Mouse (Mus musculus): ENCODE results near the gene Defb20. TPM values are rescaled to one million over a fixed set of nuclear protein-coding genes. Genes with fewer than 3 reads are reported as not detected.
"Not testable (repeated sequence)": the region's sequence is repeated elsewhere in the genome, so short reads cannot be mapped to it uniquely, and the experiment has no call there.

The Defb20 gene
- not detected in 2 replicates for polyA plus RNA-seq (2015; fragmentation: Nextera tagmentation; extraction: Ambion mirVana)

DNA sequence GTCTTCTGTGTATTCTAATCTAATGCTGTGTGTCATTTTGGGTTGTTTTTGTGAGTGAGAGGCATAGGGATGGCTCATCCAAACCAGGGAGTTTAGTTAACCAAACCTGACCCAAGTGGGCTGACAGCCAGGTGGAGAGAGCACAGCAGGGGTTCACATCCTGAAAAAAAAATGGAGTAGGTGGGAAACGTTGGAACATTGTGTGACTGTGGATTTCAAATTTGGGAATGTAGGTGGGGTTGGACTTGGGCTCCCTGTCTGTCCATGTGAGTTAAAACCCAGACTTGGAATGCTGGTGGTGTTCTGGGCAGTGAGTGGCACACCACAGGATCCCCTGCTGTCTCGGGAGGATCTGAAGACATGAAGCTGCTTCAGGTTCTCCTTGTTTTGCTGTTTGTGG is at the start of gene Defb20:
Gene Defb20 (plus strand): TSS at position 301 of the 400 bp plus-strand sequence.
- WGBS = 55% methylated on average over 2 of the region's 2 CpGs
- Histone ChIP-seq H3K4me3 (replicated peaks; ENCODE audit: low read length) (no peak within 1 kb of the TSS), H3K4me1 (replicated peaks; ENCODE audit: control insufficient read depth, insufficient read depth, low read length) (no peaks in the 10 kb centered on the region), H3K27ac (ENCODE audit: low read length) (no peak within 1 kb of the TSS), H3K27me3 (replicated peaks; ENCODE audit: control insufficient read depth, insufficient read depth, low read length) (no peaks in the 10 kb centered on the region), H3K4me2 (ENCODE audit: low read length) (no peak within 1 kb of the TSS), H3K9me3 (ENCODE audit: control insufficient read depth, low read length) (no peaks in the 10 kb centered on the region), H3K36me3 (ENCODE audit: control insufficient read depth, insufficient read depth) (no peaks in the 10 kb centered on the region), H3K9ac (replicated peaks; ENCODE audit: low read depth, low read length) (no peak within 1 kb of the TSS)
- ATAC-seq = no peak

DNA sequence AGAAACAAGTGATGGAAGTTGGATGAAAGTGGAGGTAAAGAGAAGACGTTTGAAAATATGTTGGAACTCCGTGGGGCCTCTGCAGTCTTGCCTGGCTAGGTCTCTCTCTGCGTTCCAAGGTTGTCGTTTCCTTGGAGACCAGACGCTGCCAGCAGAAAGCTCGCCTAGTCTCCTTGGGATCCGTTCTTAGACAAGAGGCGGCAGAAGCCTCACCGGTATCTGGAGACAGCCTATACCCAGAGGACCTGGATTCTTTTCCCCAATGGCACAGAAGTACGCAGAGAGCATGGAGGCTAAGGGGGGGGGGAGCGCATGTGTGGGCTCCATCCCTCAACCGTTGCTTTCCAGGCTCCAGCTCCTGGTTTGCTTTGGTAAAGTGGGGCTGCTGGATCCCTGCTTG is 49.4 kb upstream of the Defb20 start:
- Histone ChIP-seq H3K4me3 (replicated peaks; ENCODE audit: low read length) (0 out of 2 replicates have a peak overlapping the region, but pooled peaks have one; percentile 4), H3K4me1 (replicated peaks; ENCODE audit: control insufficient read depth, insufficient read depth, low read length) (peaks cover 10% of the 10 kb centered on the region), H3K9ac (replicated peaks; ENCODE audit: low read depth, low read length) (peak overlapping the region; percentile 15; the same call in 1 of the 2 replicates), H3K27me3 (replicated peaks; ENCODE audit: control insufficient read depth, insufficient read depth, low read length) (no peaks in the 10 kb centered on the region), H3K36me3 (ENCODE audit: control insufficient read depth, insufficient read depth) (no peaks in the 10 kb centered on the region), H3K27ac (ENCODE audit: low read length) (no peak overlapping the region), H3K4me2 (ENCODE audit: low read length) (peak overlapping the region; percentile 39), H3K9me3 (ENCODE audit: control insufficient read depth, low read length) (0 out of 2 replicates have a peak, but pooled peaks cover 2% of the 10 kb centered on the region)
- ATAC-seq = peak; percentile 75
- 7% methylated on average over 12 of the region's 12 CpGs for WGBS

DNA sequence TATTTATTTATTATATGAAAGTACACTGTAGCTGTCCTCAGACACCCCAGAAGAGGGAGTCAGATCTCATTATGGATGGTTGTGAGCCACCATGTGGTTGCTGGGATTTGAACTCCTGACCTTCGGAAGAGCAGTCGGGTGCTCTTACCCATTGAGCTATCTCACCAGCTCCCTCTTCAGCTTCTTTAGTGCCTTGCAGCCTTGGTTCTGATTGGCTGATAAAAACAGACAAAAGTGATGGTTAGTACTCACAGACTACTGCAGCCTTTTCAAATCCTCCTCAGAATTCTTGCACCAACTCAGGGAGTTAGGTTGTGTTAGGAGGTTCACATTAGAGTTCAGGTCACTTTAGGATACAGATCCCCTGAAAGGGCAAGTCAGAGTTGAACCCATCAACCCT is 48.4 kb upstream of the Defb20 start:
- not testable (repeated sequence) for H3K27ac ChIP-seq (ENCODE audit: low read length); ATAC-seq; H3K4me3 ChIP-seq (replicated peaks; ENCODE audit: low read length); H3K9ac ChIP-seq (replicated peaks; ENCODE audit: low read depth, low read length); H3K4me2 ChIP-seq (ENCODE audit: low read length); H3K4me1 ChIP-seq (replicated peaks; ENCODE audit: control insufficient read depth, insufficient read depth, low read length); H3K9me3 ChIP-seq (ENCODE audit: control insufficient read depth, low read length); H3K27me3 ChIP-seq (replicated peaks; ENCODE audit: control insufficient read depth, insufficient read depth, low read length); H3K36me3 ChIP-seq (ENCODE audit: control insufficient read depth, insufficient read depth)
- WGBS = 82% methylated on average over 2 of the region's 2 CpGs

DNA sequence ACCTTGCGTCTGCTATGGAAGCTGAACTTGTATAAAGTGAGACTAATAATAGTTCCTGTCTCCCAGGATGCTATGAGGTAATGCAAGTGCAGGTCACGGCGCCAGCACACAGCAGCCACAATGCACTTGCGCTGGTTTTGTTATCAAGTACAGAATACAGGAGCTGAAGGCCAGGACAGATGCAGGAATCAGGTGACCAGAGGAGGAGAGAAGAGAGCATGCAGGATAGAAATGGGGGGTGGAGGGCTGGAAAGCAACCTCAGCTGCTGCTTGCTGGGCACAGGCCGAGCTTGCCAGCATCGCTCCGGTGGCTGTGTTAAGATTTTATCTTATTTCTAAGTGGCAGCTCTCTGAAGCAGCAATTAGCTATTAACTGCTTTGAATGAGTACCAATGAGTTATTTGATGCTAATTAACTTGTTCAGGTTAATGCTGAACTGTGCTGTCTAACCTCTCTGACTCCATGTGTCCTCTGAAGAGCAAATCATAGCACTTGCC is 40.4 kb upstream of the Defb20 start:
- Histone ChIP-seq H3K4me3 (replicated peaks; ENCODE audit: low read length) (no peak overlapping the region), H3K9me3 (ENCODE audit: control insufficient read depth, low read length) (no peaks in the 10 kb centered on the region), H3K27me3 (replicated peaks; ENCODE audit: control insufficient read depth, insufficient read depth, low read length) (no peaks in the 10 kb centered on the region), H3K4me1 (replicated peaks; ENCODE audit: control insufficient read depth, insufficient read depth, low read length) (peaks cover 6% of the 10 kb centered on the region; the same call in 1 of the 2 replicates), H3K9ac (replicated peaks; ENCODE audit: low read depth, low read length) (no peak overlapping the region), H3K27ac (ENCODE audit: low read length) (no peak overlapping the region), H3K36me3 (ENCODE audit: control insufficient read depth, insufficient read depth) (no peaks in the 10 kb centered on the region), H3K4me2 (ENCODE audit: low read length) (no peak overlapping the region)
- no peak for ATAC-seq
- WGBS = 56% methylated on average over 7 of the region's 7 CpGs

DNA sequence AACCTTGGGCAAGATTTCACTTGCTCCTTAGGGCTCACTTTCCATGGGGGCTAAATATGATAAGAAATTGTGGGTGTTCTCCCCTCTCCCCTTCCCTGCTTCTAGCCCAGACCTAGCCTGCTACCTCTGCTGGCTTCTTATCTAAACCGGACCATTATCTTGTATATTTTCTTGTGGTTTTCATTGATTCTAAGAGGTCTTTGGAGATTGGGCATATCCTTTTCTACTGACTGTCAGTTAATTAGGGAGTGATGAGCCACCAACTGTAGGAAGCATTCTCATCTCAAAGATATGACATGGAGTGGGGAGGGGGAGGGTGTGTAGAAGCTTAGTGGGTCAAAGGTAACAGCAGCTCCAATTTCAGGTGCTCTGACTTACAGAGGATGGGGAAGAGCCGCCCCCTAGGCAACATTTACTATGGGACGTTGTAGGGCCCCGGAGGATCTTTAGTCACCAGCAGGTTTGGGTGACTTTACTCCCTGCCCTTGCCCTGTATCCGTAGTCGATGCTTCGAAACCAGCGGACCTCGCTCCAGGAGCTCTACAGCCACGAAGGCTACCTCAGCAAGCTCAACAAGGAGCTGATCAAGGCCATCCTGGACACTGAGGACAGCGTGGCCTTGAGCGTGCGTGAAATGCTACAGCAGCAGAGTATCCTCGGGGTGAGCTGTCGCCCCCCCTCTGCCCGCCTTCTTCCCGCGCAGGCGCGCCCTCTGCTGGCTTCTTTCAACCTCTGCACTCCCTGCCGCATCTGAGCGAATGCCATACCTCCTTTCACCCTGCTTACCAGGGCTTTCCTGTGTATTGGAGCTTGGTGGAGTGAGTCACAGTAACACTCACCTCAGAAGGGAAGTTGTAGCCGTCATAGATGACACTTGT is 39.6 kb upstream of the Defb20 start:
- H3K9ac ChIP-seq (replicated peaks; ENCODE audit: low read depth, low read length) = peak overlapping the region; percentile 53
- H3K9me3 ChIP-seq (ENCODE audit: control insufficient read depth, low read length) = no peaks in the 10 kb centered on the region
- H3K27me3 ChIP-seq (replicated peaks; ENCODE audit: control insufficient read depth, insufficient read depth, low read length) = no peaks in the 10 kb centered on the region
- peaks cover 6% of the 10 kb centered on the region; the same call in 1 of the 2 replicates for H3K4me1 ChIP-seq (replicated peaks; ENCODE audit: control insufficient read depth, insufficient read depth, low read length)
- ATAC-seq = peak; percentile 94
- WGBS = 3% methylated on average over 23 of the region's 23 CpGs
- no peaks in the 10 kb centered on the region for H3K36me3 ChIP-seq (ENCODE audit: control insufficient read depth, insufficient read depth)
- peak overlapping the region; percentile 57 for H3K4me2 ChIP-seq (ENCODE audit: low read length)
- H3K4me3 ChIP-seq (replicated peaks; ENCODE audit: low read length) = peak overlapping the region; percentile 35
- no peak overlapping the region for H3K27ac ChIP-seq (ENCODE audit: low read length)

DNA sequence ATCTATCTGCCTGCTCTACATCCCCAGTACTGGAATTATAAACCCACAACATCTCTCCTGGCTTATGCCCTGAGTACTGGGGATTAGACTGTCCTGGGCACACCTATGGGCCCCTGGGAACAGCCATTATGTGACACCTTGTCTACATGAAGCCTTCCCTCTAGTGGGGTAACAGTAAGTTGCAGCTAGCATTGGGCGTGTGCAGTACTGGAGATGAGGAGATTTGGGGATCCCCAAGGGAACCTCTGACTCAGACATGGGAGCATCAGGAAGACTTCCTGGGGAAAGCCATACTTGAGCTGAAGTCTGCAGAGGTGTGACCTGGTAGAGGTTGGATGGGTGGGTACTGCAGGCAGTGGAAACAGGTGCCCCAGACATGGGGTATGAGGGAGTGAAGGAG is 37.9 kb upstream of the Defb20 start:
- no peak overlapping the region for H3K27ac ChIP-seq (ENCODE audit: low read length)
- no peak overlapping the region for H3K4me3 ChIP-seq (replicated peaks; ENCODE audit: low read length)
- H3K4me1 ChIP-seq (replicated peaks; ENCODE audit: control insufficient read depth, insufficient read depth, low read length) = peaks cover 10% of the 10 kb centered on the region
- H3K4me2 ChIP-seq (ENCODE audit: low read length) = no peak overlapping the region
- H3K36me3 ChIP-seq (ENCODE audit: control insufficient read depth, insufficient read depth) = no peaks in the 10 kb centered on the region
- no peaks in the 10 kb centered on the region for H3K9me3 ChIP-seq (ENCODE audit: control insufficient read depth, low read length)
- WGBS = 62% methylated on average over 1 of the region's 1 CpGs
- ATAC-seq = no peak
- H3K9ac ChIP-seq (replicated peaks; ENCODE audit: low read depth, low read length) = no peak overlapping the region
- H3K27me3 ChIP-seq (replicated peaks; ENCODE audit: control insufficient read depth, insufficient read depth, low read length) = no peaks in the 10 kb centered on the region

DNA sequence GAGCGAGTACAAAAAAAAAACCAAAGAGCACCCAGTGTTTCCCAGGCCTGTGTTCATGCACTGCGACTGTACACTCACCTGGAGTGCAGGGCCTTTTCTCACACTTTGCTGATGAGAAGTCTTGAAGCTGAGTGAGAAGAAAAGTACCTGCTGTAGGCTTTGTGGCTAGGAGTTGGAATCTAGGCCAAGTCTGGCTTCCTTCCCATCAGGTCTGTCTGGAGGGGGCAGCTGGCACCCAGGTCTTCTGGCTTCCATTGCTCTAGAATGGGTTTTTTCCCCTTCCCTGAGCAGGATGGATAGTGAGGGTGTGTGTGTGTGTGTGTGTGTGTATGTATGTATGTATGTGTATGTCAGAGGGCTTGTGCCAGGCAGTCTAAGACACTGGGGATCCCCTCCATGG is 37.0 kb upstream of the Defb20 start:
- Histone ChIP-seq H3K4me3 (replicated peaks; ENCODE audit: low read length) (no peak overlapping the region), H3K36me3 (ENCODE audit: control insufficient read depth, insufficient read depth) (no peaks in the 10 kb centered on the region), H3K27me3 (replicated peaks; ENCODE audit: control insufficient read depth, insufficient read depth, low read length) (no peaks in the 10 kb centered on the region), H3K27ac (ENCODE audit: low read length) (no peak overlapping the region), H3K4me1 (replicated peaks; ENCODE audit: control insufficient read depth, insufficient read depth, low read length) (peaks cover 10% of the 10 kb centered on the region), H3K9ac (replicated peaks; ENCODE audit: low read depth, low read length) (no peak overlapping the region), H3K9me3 (ENCODE audit: control insufficient read depth, low read length) (no peaks in the 10 kb centered on the region), H3K4me2 (ENCODE audit: low read length) (no peak overlapping the region)
- 94% methylated on average over 2 of the region's 2 CpGs for WGBS
- ATAC-seq = no peak

DNA sequence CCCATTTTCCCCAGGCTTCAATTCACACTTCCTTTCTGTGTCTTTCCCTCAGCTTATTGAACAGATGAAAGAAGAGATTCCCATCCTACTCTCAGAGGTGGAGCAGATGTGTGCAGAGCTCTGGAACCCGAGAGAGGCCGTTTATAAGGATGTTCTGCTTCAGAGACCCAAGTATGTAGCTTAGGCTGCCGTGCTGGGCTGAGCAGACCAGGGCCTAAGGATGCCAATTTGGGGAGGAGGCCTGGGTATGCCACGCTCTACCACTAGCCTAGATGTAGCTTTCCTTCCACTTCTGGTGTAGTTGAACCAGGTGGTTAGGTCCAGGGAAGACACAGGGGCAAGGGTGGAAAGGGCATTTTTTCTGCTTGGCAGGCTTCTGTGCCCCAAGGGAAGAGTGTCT is 34.5 kb upstream of the Defb20 start:
- 82% methylated on average over 4 of the region's 4 CpGs for WGBS
- H3K9me3 ChIP-seq (ENCODE audit: control insufficient read depth, low read length) = no peaks in the 10 kb centered on the region
- no peak overlapping the region for H3K4me3 ChIP-seq (replicated peaks; ENCODE audit: low read length)
- H3K4me1 ChIP-seq (replicated peaks; ENCODE audit: control insufficient read depth, insufficient read depth, low read length) = peaks cover 8% of the 10 kb centered on the region
- no peak overlapping the region for H3K4me2 ChIP-seq (ENCODE audit: low read length)
- H3K27me3 ChIP-seq (replicated peaks; ENCODE audit: control insufficient read depth, insufficient read depth, low read length) = no peaks in the 10 kb centered on the region
- no peak overlapping the region for H3K27ac ChIP-seq (ENCODE audit: low read length)
- no peak for ATAC-seq
- no peaks in the 10 kb centered on the region for H3K36me3 ChIP-seq (ENCODE audit: control insufficient read depth, insufficient read depth)
- H3K9ac ChIP-seq (replicated peaks; ENCODE audit: low read depth, low read length) = no peak overlapping the region

DNA sequence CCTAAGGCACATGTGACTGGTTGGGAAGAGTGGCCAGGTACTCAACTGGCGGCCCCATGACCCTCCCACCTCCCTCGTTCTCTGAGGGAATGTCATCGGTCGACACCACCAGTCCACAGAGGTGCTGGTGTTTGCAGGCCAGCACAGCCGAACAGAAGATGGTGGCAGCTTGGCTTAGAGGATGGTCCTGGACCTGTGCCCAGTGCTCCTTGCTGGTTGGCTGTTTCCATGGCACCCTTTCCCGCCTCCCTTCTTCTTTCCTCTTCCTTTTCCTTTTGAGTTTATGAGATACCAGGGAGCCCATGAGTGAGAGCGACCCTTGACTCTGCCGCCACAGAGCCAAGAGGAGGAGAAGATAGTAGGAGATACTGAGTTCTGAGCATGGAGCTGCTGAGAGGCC is 33.6 kb upstream of the Defb20 start:
- Histone ChIP-seq H3K27me3 (replicated peaks; ENCODE audit: control insufficient read depth, insufficient read depth, low read length) (no peaks in the 10 kb centered on the region), H3K36me3 (ENCODE audit: control insufficient read depth, insufficient read depth) (no peaks in the 10 kb centered on the region), H3K9ac (replicated peaks; ENCODE audit: low read depth, low read length) (no peak overlapping the region), H3K4me2 (ENCODE audit: low read length) (no peak overlapping the region), H3K4me3 (replicated peaks; ENCODE audit: low read length) (no peak overlapping the region), H3K27ac (ENCODE audit: low read length) (no peak overlapping the region), H3K4me1 (replicated peaks; ENCODE audit: control insufficient read depth, insufficient read depth, low read length) (peaks cover 4% of the 10 kb centered on the region), H3K9me3 (ENCODE audit: control insufficient read depth, low read length) (no peaks in the 10 kb centered on the region)
- no peak for ATAC-seq
- WGBS = 76% methylated on average over 8 of the region's 8 CpGs

All from forebrain, embryonic 16.5 days (tissue).